Mouse (Mus musculus) induced T-regulatory cell, adult 2 months (primary cell): ENCODE data around the gene Tmtc2.

Experiments used
- DNase-seq: peaks from one replicate; pipeline ENCODE4 v3.0.0-alpha.2; 2012; ENCODE audit warnings: low read depth

Tmtc2 gene

DNA sequence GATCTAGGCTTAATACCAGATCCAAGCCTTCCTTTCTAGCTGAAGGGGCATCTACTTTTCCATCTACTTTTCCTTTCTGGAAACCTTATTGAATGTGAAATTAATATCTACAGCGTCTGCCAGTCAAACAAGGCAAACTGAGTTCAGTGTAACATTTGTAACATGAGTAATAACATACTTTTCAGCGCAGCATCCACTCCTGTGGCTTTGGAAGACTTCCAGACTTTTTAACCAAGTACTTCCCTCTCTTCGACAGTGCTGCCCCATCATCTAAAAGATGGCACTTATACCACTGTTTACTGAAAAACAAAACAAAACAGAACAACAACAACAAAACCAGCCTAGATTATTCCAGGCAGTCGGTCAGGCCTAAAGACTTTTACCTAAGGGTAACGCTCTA, 409.0 kb downstream of the Tmtc2 start:
- DNase-seq = no peak

DNA sequence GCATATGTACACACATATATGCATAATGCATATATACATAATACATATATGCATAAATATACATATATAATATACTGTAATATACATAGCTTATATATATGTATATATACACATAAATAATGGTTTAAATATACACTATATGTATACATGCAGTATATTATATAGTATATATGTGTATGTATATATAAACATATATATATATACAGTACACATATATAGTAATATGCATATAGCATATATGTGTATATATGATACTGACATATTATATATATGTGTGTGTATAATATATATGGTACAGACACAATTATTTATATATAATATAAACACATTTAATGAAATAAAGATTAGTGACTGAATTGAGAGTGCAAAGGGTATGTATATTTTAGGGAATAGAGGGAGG, 420.5 kb downstream of the Tmtc2 start:
- DNase-seq = no peak

GRCm38 (mm10) chr10:105144382-105144781, 429.9 kb downstream of the Tmtc2 start:
- no peak for DNase-seq

DNA sequence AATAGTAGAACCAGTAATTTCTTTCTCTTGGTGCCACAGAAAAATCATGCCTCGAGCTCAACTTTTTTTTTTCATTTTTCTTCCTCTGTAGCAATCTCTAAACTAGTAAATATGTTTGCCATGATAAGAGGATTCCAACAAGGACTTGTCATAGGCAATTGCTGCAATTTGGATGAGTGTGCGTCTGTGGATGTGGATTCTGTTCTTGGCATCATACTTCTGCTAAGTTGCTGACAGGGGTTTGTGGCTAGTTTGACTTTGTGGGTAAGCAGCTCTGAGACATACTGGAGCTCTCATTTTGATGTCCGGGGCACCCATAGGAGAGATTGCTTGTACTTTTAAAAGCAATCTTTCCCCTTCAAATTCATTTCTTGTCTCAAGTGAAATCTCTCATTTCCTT, 432.1 kb downstream of the Tmtc2 start:
- no peak for DNase-seq
